Mouse (Mus musculus) megakaryocyte, embryonic 14.5 days (primary cell): Measurements from ENCODE around the gene Arhgap18.

ENCODE experiments used
- FLI1 ChIP-seq: IDR thresholded peaks from 2 replicates; pipeline ENCODE4 v1.6.1; 2012; ENCODE audit warnings: low read length, inconsistent platforms, mixed read lengths
- GATA1 ChIP-seq: IDR thresholded peaks from 3 replicates; pipeline ENCODE4 v1.6.1; 2012; ENCODE audit warnings: mixed read lengths, low read length, inconsistent platforms, borderline replicate concordance

DNA sequence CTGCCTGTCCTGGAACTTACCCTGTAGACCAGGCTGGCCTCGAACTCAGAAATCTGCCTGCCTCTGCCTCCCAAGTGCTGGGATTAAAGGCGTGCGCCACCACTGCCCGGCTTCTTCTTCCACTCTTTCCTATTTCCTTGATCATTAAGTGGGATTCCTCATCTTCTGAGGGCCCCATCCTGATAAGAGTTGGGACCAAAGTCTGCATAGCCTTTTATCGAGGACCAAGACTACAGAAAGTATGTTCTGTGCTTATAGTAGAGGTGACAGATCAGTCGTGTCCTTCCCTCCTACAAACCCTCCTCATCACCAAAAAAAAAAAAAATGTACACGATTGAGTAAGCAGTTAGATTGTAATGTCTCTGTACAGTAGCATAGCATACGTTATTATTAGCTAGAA lies 39.8 kb downstream of the Arhgap18 start:
- TF ChIP-seq GATA1 (no peak), FLI1 (no peak)
